Mouse (Mus musculus): ENCODE measurements around the gene Smim6. TPM values are rescaled to one million over a fixed set of nuclear protein-coding genes. Genes with fewer than 3 reads are reported as not detected.

Gene Smim6
- polyA plus RNA-seq, 1 experiment = 0.62 TPM

GRCm38 (mm10) chr11:115898886-115899285, 12.9 kb upstream of the Smim6 start:
- no peaks in the 10 kb centered on the region for H3K27me3 ChIP-seq (ENCODE audit: control insufficient read depth, insufficient read depth, low read length)
- DNase-seq = peak; percentile 77
- H3K27ac ChIP-seq (ENCODE audit: control insufficient read depth, insufficient read depth, low read length) = peak overlapping the region; percentile 85
- H3K4me1 ChIP-seq (replicated peaks; ENCODE audit: control insufficient read depth, insufficient read depth, low read length) = peaks cover 66% of the 10 kb centered on the region
- H3K36me3 ChIP-seq (ENCODE audit: control insufficient read depth, insufficient read depth, low read length) = no peaks in the 10 kb centered on the region
- H3K4me3 ChIP-seq (ENCODE audit: control insufficient read depth, insufficient read depth, low read length) = no peak overlapping the region
- TF ChIP-seq POLR2A (IDR thresholded peaks at IDR 0.05; ENCODE audit: control insufficient read depth, extremely low read depth, insufficient read depth, low read length, poor library complexity) = no peak
- peak; percentile 75; the same call in 1 of the 2 replicates for TF ChIP-seq CTCF (IDR thresholded peaks at IDR 0.05; ENCODE audit: borderline replicate concordance, control insufficient read depth, extremely low read depth, insufficient read depth, low read length, poor library complexity)
- 6% methylated on average over 4 of the region's 4 CpGs for whole genome bisulfite sequencing

GRCm38 (mm10) chr11:115899486-115900266, 12.1 kb upstream of the Smim6 start, which contains the start of gene Smim5:
TSS of gene Smim5 (plus strand) at chr11:115899966.
- Histone ChIP-seq H3K36me3 (ENCODE audit: control insufficient read depth, insufficient read depth, low read length) (no peaks in the 10 kb centered on the region), H3K27me3 (ENCODE audit: control insufficient read depth, insufficient read depth, low read length) (no peaks in the 10 kb centered on the region), H3K27ac (ENCODE audit: control insufficient read depth, insufficient read depth, low read length) (peak within 1 kb of the TSS; percentile 85), H3K4me1 (replicated peaks; ENCODE audit: control insufficient read depth, insufficient read depth, low read length) (peaks cover 74% of the 10 kb centered on the region), H3K4me3 (ENCODE audit: control insufficient read depth, insufficient read depth, low read length) (peak within 1 kb of the TSS; percentile 20)
- TF ChIP-seq CTCF (IDR thresholded peaks at IDR 0.05; ENCODE audit: borderline replicate concordance, control insufficient read depth, extremely low read depth, insufficient read depth, low read length, poor library complexity) (no peak), POLR2A (IDR thresholded peaks at IDR 0.05; ENCODE audit: control insufficient read depth, extremely low read depth, insufficient read depth, low read length, poor library complexity) (no peak)
- peak; percentile 45 for DNase-seq
- WGBS = 9% methylated on average over 16 of the region's 16 CpGs

GRCm38 (mm10) chr11:115900561-115901337, 11.1 kb upstream of the Smim6 start:
- DNase-seq = peak; percentile 41
- Histone ChIP-seq H3K36me3 (ENCODE audit: control insufficient read depth, insufficient read depth, low read length) (no peaks in the 10 kb centered on the region), H3K4me3 (ENCODE audit: control insufficient read depth, insufficient read depth, low read length) (peak overlapping the region; percentile 20), H3K27me3 (ENCODE audit: control insufficient read depth, insufficient read depth, low read length) (no peaks in the 10 kb centered on the region), H3K27ac (ENCODE audit: control insufficient read depth, insufficient read depth, low read length) (peak overlapping the region; percentile 85), H3K4me1 (replicated peaks; ENCODE audit: control insufficient read depth, insufficient read depth, low read length) (peaks cover 85% of the 10 kb centered on the region)
- WGBS = 42% methylated on average over 8 of the region's 8 CpGs
- TF ChIP-seq CTCF (IDR thresholded peaks at IDR 0.05; ENCODE audit: borderline replicate concordance, control insufficient read depth, extremely low read depth, insufficient read depth, low read length, poor library complexity) = no peak
- TF ChIP-seq POLR2A (IDR thresholded peaks at IDR 0.05; ENCODE audit: control insufficient read depth, extremely low read depth, insufficient read depth, low read length, poor library complexity) = no peak

- TF ChIP-seq POLR2A (IDR thresholded peaks at IDR 0.05; ENCODE audit: control insufficient read depth, extremely low read depth, insufficient read depth, low read length, poor library complexity) (no peak), CTCF (IDR thresholded peaks at IDR 0.05; ENCODE audit: borderline replicate concordance, control insufficient read depth, extremely low read depth, insufficient read depth, low read length, poor library complexity) (no peak)
- 22% methylated on average over 9 of the region's 9 CpGs for WGBS
- Histone ChIP-seq H3K36me3 (ENCODE audit: control insufficient read depth, insufficient read depth, low read length) (no peaks in the 10 kb centered on the region), H3K27ac (ENCODE audit: control insufficient read depth, insufficient read depth, low read length) (peak overlapping the region; percentile 73), H3K4me1 (replicated peaks; ENCODE audit: control insufficient read depth, insufficient read depth, low read length) (peaks cover 91% of the 10 kb centered on the region), H3K27me3 (ENCODE audit: control insufficient read depth, insufficient read depth, low read length) (no peaks in the 10 kb centered on the region), H3K4me3 (ENCODE audit: control insufficient read depth, insufficient read depth, low read length) (no peak overlapping the region)
- DNase-seq = peak; percentile 22
Measured at GRCm38 (mm10) chr11:115901338-115902161, 10.3 kb upstream of the Smim6 start.

- H3K27me3 ChIP-seq (ENCODE audit: control insufficient read depth, insufficient read depth, low read length) = no peaks in the 10 kb centered on the region
- H3K4me3 ChIP-seq (ENCODE audit: control insufficient read depth, insufficient read depth, low read length) = no peak overlapping the region
- peak overlapping the region; percentile 73 for H3K27ac ChIP-seq (ENCODE audit: control insufficient read depth, insufficient read depth, low read length)
- whole genome bisulfite sequencing = 40% methylated on average over 5 of the region's 5 CpGs
- DNase-seq = no peak
- TF ChIP-seq CTCF (IDR thresholded peaks at IDR 0.05; ENCODE audit: borderline replicate concordance, control insufficient read depth, extremely low read depth, insufficient read depth, low read length, poor library complexity) (no peak), POLR2A (IDR thresholded peaks at IDR 0.05; ENCODE audit: control insufficient read depth, extremely low read depth, insufficient read depth, low read length, poor library complexity) (no peak)
- peaks cover 91% of the 10 kb centered on the region for H3K4me1 ChIP-seq (replicated peaks; ENCODE audit: control insufficient read depth, insufficient read depth, low read length)
- H3K36me3 ChIP-seq (ENCODE audit: control insufficient read depth, insufficient read depth, low read length) = no peaks in the 10 kb centered on the region
Measured at GRCm38 (mm10) chr11:115902177-115902576, 9.6 kb upstream of the Smim6 start.

- H3K4me3 ChIP-seq (ENCODE audit: control insufficient read depth, insufficient read depth, low read length) = no peak overlapping the region
- H3K27me3 ChIP-seq (ENCODE audit: control insufficient read depth, insufficient read depth, low read length) = no peaks in the 10 kb centered on the region
- H3K4me1 ChIP-seq (replicated peaks; ENCODE audit: control insufficient read depth, insufficient read depth, low read length) = peaks cover 85% of the 10 kb centered on the region
- no peak for DNase-seq
- TF ChIP-seq CTCF (IDR thresholded peaks at IDR 0.05; ENCODE audit: borderline replicate concordance, control insufficient read depth, extremely low read depth, insufficient read depth, low read length, poor library complexity) = no peak
- no peak for TF ChIP-seq POLR2A (IDR thresholded peaks at IDR 0.05; ENCODE audit: control insufficient read depth, extremely low read depth, insufficient read depth, low read length, poor library complexity)
- peak overlapping the region; percentile 5; the same call in 1 of the 2 replicates for H3K27ac ChIP-seq (ENCODE audit: control insufficient read depth, insufficient read depth, low read length)
- H3K36me3 ChIP-seq (ENCODE audit: control insufficient read depth, insufficient read depth, low read length) = no peaks in the 10 kb centered on the region
- WGBS = 36% methylated on average over 1 of the region's 1 CpGs
Measured at GRCm38 (mm10) chr11:115902831-115903230, 9.0 kb upstream of the Smim6 start.
